Mouse (Mus musculus) heart, embryonic 10.5 days (tissue): ENCODE results near the gene Psmd5. TPM values are rescaled to one million over a fixed set of nuclear protein-coding genes. Genes with fewer than 3 reads are reported as not detected.

Source experiments
- DNase-seq: peaks from one replicate; pipeline ENCODE4 v3.0.0-alpha.2; 2017; ENCODE audit warnings: low spot score
- H3K27ac ChIP-seq: fragments of 300-500 bp; sonication (generic); 2 replicates; pipeline ENCODE4 v1.5.1; 2016; ENCODE audit warnings: mild to moderate bottlenecking
- H3K27me3 ChIP-seq: fragments of 300-500 bp; sonication (generic); 2 replicates; pipeline ENCODE4 v1.6.1; 2016; ENCODE audit warnings: mild to moderate bottlenecking; ENCODE audit not compliant: poor library complexity, insufficient read depth, severe bottlenecking
- H3K36me3 ChIP-seq: fragments of 300-500 bp; sonication (generic); 2 replicates; pipeline ENCODE4 v1.6.1; 2016; ENCODE audit warnings: mild to moderate bottlenecking, moderate library complexity
- H3K4me1 ChIP-seq: fragments of 300-500 bp; sonication (generic); 2 replicates; pipeline ENCODE4 v1.6.1; 2016; ENCODE audit warnings: mild to moderate bottlenecking
- H3K4me3 ChIP-seq: fragments of 300-500 bp; sonication (generic); 2 replicates; pipeline ENCODE4 v1.5.1; 2016; ENCODE audit warnings: mild to moderate bottlenecking, moderate library complexity
- H3K9me3 ChIP-seq: fragments of 300-500 bp; sonication (generic); 2 replicates; pipeline ENCODE4 v1.6.1; 2016; ENCODE audit warnings: mild to moderate bottlenecking, moderate library complexity
- WGBS: fragments of 180-500 bp; shearing (Covaris S2); methylation state at CpG from one replicate; pipeline ENCODE4 v1.1.7; 2016; 5-methylcytosine and 5-hydroxymethylcytosine counted together
- polyA plus RNA-seq: library from polyadenylated mRNA; unstranded; fragments of >200 nt; fragmentation: Nextera tagmentation; extraction: Ambion mirVana; gene quantifications from 2 replicates; pipeline ENCODE4 v1.2.1, GENCODE M21; 2016

The Psmd5 gene
- polyA plus RNA-seq, 1 experiment from 2014 or later: 96.6 TPM

GRCm38 (mm10) chr2:34904849-34905542 is 30.2 kb upstream of the Psmd5 start:
- WGBS: 1% methylated on average over 34 of the region's 34 CpGs
- H3K4me3 ChIP-seq: peak overlapping the region; percentile 50

GRCm38 (mm10) chr2:34903652-34904405 is 29.1 kb upstream of the Psmd5 start:
- Histone ChIP-seq H3K4me1 (peaks cover 35% of the 10 kb centered on the region), H3K4me3 (no peak overlapping the region; the same call in 1 of the 2 replicates), H3K27me3 (peaks cover 25% of the 10 kb centered on the region), H3K9me3 (no peaks in the 10 kb centered on the region), H3K27ac (peak overlapping the region; percentile 64; the same call in 1 of the 2 replicates), H3K36me3 (peaks cover 12% of the 10 kb centered on the region; the same call in 1 of the 2 replicates)
- WGBS: 52% methylated on average over 4 of the region's 4 CpGs
- no peak for DNase-seq

More at GRCm38 (mm10) chr2:34904849-34905542, 30.2 kb upstream of the Psmd5 start:
- Histone ChIP-seq H3K9me3 (no peaks in the 10 kb centered on the region), H3K27me3 (peaks cover 21% of the 10 kb centered on the region; the same call in 1 of the 2 replicates), H3K27ac (peak overlapping the region; percentile 64; the same call in 1 of the 2 replicates), H3K36me3 (0 out of 2 replicates have a peak, but pooled peaks cover 3% of the 10 kb centered on the region), H3K4me1 (peaks cover 35% of the 10 kb centered on the region)
- peak; percentile 100 for DNase-seq

- WGBS: 83% methylated on average over 7 of the region's 7 CpGs
- peaks cover 25% of the 10 kb centered on the region for H3K27me3 ChIP-seq
- H3K4me3 ChIP-seq: no peak overlapping the region
- H3K27ac ChIP-seq: no peak overlapping the region
- DNase-seq: no peak
- peaks cover 35% of the 10 kb centered on the region for H3K4me1 ChIP-seq
- no peaks in the 10 kb centered on the region for H3K9me3 ChIP-seq
- H3K36me3 ChIP-seq: peaks cover 12% of the 10 kb centered on the region; the same call in 1 of the 2 replicates
Measured at GRCm38 (mm10) chr2:34903191-34903590, 28.4 kb upstream of the Psmd5 start.

GRCm38 (mm10) chr2:34902731-34903130 is 28.0 kb upstream of the Psmd5 start:
- no peak overlapping the region for H3K27ac ChIP-seq

GRCm38 (mm10) chr2:34901726-34902125 is 27.0 kb upstream of the Psmd5 start:
- no peak overlapping the region for H3K4me3 ChIP-seq
- peaks cover 12% of the 10 kb centered on the region; the same call in 1 of the 2 replicates for H3K36me3 ChIP-seq
- peaks cover 34% of the 10 kb centered on the region for H3K4me1 ChIP-seq
- WGBS: 69% methylated on average over 4 of the region's 4 CpGs
- DNase-seq: no peak
- no peaks in the 10 kb centered on the region for H3K9me3 ChIP-seq
- peaks cover 21% of the 10 kb centered on the region for H3K27me3 ChIP-seq
- H3K27ac ChIP-seq: no peak overlapping the region

More at GRCm38 (mm10) chr2:34902731-34903130, 28.0 kb upstream of the Psmd5 start:
- peaks cover 21% of the 10 kb centered on the region for H3K27me3 ChIP-seq
- DNase-seq: no peak
- H3K9me3 ChIP-seq: no peaks in the 10 kb centered on the region
- peaks cover 35% of the 10 kb centered on the region for H3K4me1 ChIP-seq
- WGBS: 85% methylated on average over 6 of the region's 6 CpGs
- H3K36me3 ChIP-seq: peaks cover 12% of the 10 kb centered on the region; the same call in 1 of the 2 replicates
- no peak overlapping the region for H3K4me3 ChIP-seq

GRCm38 (mm10) chr2:34900412-34900811 is 25.6 kb upstream of the Psmd5 start:
- Histone ChIP-seq H3K27ac (no peak overlapping the region), H3K4me3 (no peak overlapping the region), H3K9me3 (no peaks in the 10 kb centered on the region), H3K36me3 (peaks cover 17% of the 10 kb centered on the region; the same call in 1 of the 2 replicates), H3K4me1 (peaks cover 27% of the 10 kb centered on the region), H3K27me3 (peaks cover 31% of the 10 kb centered on the region)
- WGBS: 72% methylated on average over 1 of the region's 1 CpGs
- DNase-seq: no peak

- 74% methylated on average over 11 of the region's 11 CpGs for WGBS
- DNase-seq: no peak
- H3K4me1 ChIP-seq: peaks cover 20% of the 10 kb centered on the region
- peaks cover 32% of the 10 kb centered on the region for H3K27me3 ChIP-seq
- no peak overlapping the region for H3K4me3 ChIP-seq
- no peaks in the 10 kb centered on the region for H3K9me3 ChIP-seq
- peaks cover 17% of the 10 kb centered on the region; the same call in 1 of the 2 replicates for H3K36me3 ChIP-seq
- H3K27ac ChIP-seq: no peak overlapping the region
Measured at GRCm38 (mm10) chr2:34899682-34900081, 24.9 kb upstream of the Psmd5 start.

GRCm38 (mm10) chr2:34897820-34898219 is 23.1 kb upstream of the Psmd5 start:
- WGBS: 23% methylated on average over 10 of the region's 10 CpGs
- Histone ChIP-seq H3K4me1 (peaks cover 1% of the 10 kb centered on the region; the same call in 1 of the 2 replicates), H3K27ac (no peak overlapping the region), H3K27me3 (peaks cover 37% of the 10 kb centered on the region), H3K36me3 (peaks cover 17% of the 10 kb centered on the region; the same call in 1 of the 2 replicates), H3K4me3 (no peak overlapping the region), H3K9me3 (no peaks in the 10 kb centered on the region)
- no peak for DNase-seq

GRCm38 (mm10) chr2:34896821-34897460 is 22.2 kb upstream of the Psmd5 start:
- no peak overlapping the region for H3K27ac ChIP-seq
- no peaks in the 10 kb centered on the region for H3K9me3 ChIP-seq
- peaks cover 37% of the 10 kb centered on the region for H3K27me3 ChIP-seq
- H3K36me3 ChIP-seq: peaks cover 16% of the 10 kb centered on the region; the same call in 1 of the 2 replicates
- H3K4me1 ChIP-seq: no peaks in the 10 kb centered on the region
- H3K4me3 ChIP-seq: no peak overlapping the region
- WGBS: 81% methylated on average over 17 of the region's 17 CpGs
- DNase-seq: no peak

- WGBS: 69% methylated on average over 19 of the region's 19 CpGs
- peaks cover 37% of the 10 kb centered on the region for H3K27me3 ChIP-seq
Measured at GRCm38 (mm10) chr2:34895503-34896113, 20.8 kb upstream of the Psmd5 start.

GRCm38 (mm10) chr2:34893950-34894349 is 19.2 kb upstream of the Psmd5 start:
- 71% methylated on average over 5 of the region's 5 CpGs for WGBS
- Histone ChIP-seq H3K36me3 (peaks cover 6% of the 10 kb centered on the region; the same call in 1 of the 2 replicates), H3K4me1 (no peaks in the 10 kb centered on the region), H3K27me3 (peaks cover 27% of the 10 kb centered on the region), H3K4me3 (no peak overlapping the region), H3K9me3 (no peaks in the 10 kb centered on the region), H3K27ac (no peak overlapping the region)
- DNase-seq: no peak

More at GRCm38 (mm10) chr2:34895503-34896113, 20.8 kb upstream of the Psmd5 start:
- no peak for DNase-seq
- peaks cover 13% of the 10 kb centered on the region; the same call in 1 of the 2 replicates for H3K36me3 ChIP-seq
- no peaks in the 10 kb centered on the region for H3K9me3 ChIP-seq
- no peaks in the 10 kb centered on the region for H3K4me1 ChIP-seq
- H3K27ac ChIP-seq: no peak overlapping the region
- H3K4me3 ChIP-seq: no peak overlapping the region

GRCm38 (mm10) chr2:34884186-34884585 is 9.4 kb upstream of the Psmd5 start:
- 83% methylated on average over 2 of the region's 2 CpGs for WGBS
- Histone ChIP-seq H3K4me1 (no peaks in the 10 kb centered on the region), H3K4me3 (no peak overlapping the region), H3K27ac (no peak overlapping the region), H3K27me3 (peaks cover 12% of the 10 kb centered on the region), H3K36me3 (no peaks in the 10 kb centered on the region), H3K9me3 (no peaks in the 10 kb centered on the region)
- no peak for DNase-seq
